Mouse (Mus musculus): Measurements from ENCODE around the gene Atp11a. TPM values are rescaled to one million over a fixed set of nuclear protein-coding genes. Genes with fewer than 3 reads are reported as not detected.
A peak's percentile ranks its signal among the peaks of the same experiment; 100 is the strongest.

Gene Atp11a
- total RNA-seq, 2 experiments from 2014 or later, result 77.9 to 88.4 TPM

DNA sequence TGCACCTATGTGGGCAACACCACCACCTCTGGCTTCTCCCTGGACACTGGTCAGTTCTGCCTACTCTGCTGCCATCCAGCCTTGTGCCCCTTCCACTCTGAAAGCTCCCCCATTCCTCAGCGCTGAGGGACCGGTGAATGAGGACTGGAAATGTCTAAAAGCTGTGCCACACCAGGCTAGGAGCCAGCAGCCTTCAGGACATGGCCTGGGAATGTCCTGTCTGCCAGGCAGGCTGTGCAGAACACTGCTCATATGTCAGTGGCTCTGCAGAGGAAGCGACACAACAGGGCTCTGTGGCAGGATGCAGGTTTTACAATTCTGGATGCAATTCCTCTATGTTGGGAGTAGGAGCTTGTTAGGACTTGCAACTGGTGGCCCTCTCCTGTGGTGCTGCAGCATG, 106.2 kb downstream of the Atp11a start:
- intact Hi-C loops (cut with DNase I), result no loop called here

DNA sequence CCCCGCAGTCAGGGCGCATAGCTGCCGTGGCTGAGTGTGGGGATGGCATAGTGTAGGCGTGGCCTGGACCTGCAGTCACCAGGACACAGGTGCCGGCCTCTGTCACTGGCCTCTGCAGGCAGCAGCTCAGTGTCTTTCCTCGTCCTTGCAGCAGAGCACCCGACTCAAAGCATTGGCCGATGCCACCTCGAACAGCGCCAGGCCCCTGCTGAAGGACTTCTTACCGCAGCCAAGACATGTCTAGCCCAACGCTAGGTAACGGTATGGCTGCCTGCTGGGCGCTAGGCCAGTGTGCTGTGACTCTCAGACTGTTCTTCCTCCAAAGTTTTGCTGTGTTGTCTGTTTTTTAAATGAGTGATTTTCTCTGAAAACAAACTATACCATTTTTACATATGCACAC, 106.8 kb downstream of the Atp11a start:
- DNase-seq, result no peak
- intact Hi-C loops (cut with DNase I), result no loop called here

More for the DNA sequence above, 106.2 kb downstream of the Atp11a start:
- DNase-seq, result no peak

DNA sequence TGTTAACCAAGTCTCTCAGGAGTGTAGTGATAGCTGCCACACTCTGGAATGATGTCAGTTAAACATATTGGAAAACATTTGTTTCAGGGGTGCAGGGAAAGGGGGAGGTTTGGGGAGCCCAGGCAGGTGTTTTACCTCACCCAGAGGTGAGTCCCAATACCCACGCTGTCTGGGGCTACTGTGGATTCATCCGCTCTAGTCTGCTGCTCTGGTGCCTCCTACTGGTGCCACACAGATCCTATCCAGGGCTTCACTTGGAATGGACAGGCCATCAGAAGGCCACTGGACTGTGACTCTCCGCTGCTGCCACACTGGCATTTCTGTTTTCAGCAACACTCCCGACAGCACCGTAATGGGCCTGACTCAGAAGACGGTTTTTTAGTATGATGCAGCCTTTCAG, 109.0 kb downstream of the Atp11a start:
- DNase-seq, result no peak
- intact Hi-C loops (cut with DNase I), result no loop called here

DNA sequence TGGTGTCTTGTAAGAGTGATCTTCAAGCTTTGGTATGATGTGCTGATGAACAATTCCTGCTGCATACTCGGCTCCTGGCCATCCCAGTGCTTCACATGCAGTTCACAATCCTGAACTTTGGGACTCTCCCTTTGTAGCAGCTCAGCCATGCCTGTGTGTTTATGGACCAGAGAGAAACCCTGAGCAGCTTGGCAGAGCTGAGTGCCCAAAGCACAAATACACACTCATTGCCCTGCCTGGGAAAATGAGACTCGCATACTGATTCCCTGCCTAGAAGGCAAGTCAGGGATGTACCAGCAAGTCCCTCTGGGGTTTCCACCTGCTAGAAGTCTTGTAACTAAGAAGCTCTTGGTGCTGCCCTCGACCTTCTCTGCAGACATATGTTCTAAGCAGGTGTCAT, 112.8 kb downstream of the Atp11a start:
- no peak for DNase-seq
- intact Hi-C loops (cut with DNase I), result no loop called here

DNA sequence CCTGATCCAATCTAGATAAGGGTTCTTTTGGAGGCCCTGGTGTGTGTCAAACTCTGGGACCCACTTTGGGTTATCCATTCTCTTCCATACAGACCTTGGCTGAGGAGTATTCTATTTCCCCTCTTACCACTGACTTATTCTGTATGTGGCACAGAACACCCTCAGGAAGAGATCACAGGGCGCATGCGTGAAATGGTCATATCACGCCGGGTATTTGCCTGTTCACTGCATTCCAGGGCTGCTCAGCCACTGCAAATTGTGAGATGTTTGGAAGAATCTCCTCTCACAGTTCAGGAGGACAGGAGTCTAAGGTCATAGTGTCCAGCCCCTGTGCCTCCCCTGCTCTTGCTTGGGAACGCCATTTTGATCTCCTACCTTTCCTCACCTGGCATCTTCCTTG, 113.8 kb downstream of the Atp11a start:
- no peak for DNase-seq
- intact Hi-C loops (cut with DNase I), result no loop called here

DNA sequence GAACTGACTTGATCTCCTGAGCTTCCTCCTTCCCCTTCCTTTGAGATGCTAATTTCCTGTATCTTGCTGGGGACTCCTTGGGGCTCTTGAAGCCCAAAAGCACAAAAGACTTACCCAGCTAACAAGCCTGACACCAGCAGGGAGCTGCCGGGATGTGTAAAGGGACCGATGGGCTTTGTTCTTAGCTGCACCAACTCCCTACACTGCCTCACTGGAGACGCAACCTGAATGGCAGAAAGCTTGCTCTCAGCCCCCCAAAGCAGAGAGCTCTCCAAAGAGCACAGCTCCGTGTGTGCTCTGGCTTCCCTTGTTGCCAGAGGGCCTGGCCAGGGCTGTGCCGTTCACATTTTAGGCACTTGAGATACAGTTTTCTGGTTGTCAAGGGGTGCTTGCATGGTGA, 114.6 kb downstream of the Atp11a start:
- intact Hi-C loops (cut with DNase I), result no loop called here
- DNase-seq, result no peak

DNA sequence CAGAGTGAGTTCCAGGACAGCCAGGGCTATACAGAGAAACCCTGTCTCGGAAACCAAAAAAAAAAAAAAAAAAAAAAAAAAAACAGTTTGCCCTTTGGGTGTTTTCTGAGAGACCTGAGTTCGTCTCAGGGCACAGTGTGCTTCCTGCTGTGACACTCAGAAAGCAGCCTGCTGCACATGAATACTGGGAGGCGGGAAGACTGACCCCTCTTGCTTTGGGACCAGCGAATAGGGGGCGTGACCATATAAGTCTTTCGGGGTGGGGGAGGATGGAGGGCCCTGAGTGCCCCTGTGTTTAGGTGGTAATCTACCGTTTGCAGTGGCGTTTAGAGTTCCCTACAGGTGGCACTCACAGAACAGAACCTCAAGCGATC, 116.2 kb downstream of the Atp11a start:
- intact Hi-C loops (cut with DNase I), result no loop called here
- no peak for DNase-seq

DNA sequence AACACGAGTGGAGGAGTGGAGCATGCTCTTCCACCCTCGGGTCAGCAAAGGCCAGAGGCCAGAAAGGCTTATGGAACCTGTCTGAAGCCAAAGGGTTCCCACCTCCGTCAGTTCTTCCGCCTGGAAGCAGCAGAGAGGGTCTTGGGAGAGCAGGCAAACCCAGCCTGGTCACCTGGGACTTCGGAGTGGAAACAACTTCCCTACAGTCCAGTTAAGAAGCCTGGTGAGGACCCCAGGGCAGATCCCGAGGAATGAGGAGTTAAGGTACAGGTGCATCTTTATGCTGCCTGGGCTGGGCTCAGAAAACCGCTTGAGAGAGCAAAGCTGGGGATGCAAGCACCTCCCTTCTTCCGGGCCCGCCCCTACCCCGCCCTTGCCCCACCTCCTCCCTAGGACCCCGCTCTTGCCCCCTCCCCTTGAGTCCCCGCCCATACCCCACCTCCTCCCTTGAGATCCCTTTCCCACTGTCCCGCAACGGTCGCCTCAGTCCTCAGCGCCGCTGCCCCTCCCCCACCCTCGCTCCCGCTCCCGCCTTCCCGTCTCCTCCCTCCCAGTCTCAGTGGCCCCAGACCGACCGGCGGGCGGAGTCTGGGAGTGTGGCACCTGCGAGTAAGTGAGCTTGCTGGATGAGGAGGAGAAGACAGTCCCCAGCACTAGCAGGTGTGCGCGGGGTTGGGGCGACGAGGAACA, 116.7 kb downstream of the Atp11a start, which contains the start of gene Mcf2l:
Mcf2l (plus strand) TSS at position 450 of the 690 bp plus-strand sequence.
- intact Hi-C loops (cut with DNase I), result no loop called here
- peak; percentile 34 to 36 for DNase-seq

DNA sequence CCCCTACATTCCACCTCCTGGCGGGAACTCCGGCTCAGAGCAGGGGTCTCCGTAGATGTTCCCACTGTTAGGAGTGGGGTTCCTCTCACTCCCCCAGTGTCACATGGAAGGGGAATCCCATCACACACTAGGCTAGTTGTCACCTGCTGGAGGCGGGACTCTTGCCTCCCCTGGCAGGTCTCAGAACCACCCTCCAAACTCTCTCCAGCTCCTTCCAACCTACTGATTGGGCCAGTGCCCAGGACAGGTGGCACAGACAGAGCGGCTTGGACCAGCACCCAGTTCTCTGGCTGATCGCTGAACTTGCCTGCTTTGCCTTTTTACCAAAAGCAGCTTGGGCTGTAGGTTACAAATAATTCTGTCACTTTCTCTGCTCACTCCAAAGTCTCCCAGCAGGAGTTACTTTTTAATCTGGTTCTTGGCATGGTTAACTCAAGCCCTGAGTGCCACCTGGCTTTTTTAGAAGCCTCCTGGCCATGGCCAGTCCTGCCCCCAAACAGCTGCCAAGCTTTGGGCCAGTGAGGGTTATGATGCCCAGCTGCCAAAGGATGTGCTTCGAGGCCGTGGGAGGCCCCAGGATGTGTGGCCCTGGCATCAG, 117.5 kb downstream of the Atp11a start:
- no peak for DNase-seq
- intact Hi-C loops (cut with DNase I), result no loop called here

DNA sequence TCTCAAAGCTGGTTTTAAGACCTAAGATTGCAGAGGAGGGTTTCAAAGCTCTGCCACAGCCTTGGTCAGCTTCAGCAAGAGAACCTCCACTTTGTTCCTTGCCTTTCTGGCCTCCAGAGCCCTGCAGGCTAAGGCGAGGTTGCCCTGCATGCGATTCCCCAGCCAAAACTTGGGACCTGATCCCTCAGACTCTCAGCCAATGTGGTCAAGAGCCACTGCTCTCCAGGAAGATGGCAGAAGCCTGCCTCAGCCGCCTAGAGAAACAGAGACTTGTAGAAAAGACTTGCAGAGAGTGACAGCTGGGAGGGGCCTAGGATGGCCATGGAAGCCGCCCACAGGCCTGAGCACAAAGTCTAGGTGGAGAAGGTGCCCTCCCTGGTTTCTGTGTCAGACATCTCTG, 118.2 kb downstream of the Atp11a start:
- intact Hi-C loops (cut with DNase I), result no loop called here
- no peak for DNase-seq

DNA sequence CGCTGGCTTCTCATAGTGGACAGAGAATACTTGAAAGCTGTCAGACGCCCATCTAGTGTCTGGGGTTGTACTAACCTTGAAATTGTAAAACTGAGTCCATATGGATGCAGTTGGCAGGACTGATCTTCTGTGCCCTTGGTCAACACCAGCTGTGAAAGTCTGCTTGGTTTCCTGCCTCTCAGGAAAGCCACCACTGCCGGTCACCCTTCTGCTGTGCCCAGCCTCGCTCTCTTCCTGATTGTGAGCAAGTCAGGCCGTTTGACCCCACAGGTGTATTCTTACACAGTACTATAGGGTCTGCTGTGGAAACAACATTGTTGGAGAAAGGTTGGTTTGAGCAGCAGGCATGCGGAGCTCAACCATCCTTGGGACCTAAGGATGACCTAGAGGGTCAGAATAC, 120.3 kb downstream of the Atp11a start:
- DNase-seq, result no peak
- intact Hi-C loops (cut with DNase I), result no loop called here

DNA sequence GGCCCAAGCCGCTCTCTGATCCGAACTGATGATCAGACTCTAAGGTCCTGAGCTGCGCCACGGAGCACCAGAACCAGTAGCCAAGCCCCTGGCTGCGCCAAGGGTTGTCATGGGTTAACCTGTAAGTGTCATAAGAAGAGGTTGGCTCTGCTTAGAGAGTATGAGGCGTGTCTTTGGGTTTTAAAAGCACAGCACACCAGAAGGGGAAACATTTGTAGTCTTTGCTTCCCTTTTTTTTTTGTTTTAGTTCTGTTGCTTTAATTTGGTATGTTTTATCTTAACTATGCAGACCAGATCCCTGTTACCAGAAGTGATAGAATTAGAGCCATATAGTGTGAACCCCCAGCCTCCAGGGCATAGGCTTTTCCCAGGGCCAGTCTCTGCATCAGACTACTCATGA, 123.3 kb downstream of the Atp11a start:
- intact Hi-C loops (cut with DNase I), result no loop called here
- no peak for DNase-seq

DNA sequence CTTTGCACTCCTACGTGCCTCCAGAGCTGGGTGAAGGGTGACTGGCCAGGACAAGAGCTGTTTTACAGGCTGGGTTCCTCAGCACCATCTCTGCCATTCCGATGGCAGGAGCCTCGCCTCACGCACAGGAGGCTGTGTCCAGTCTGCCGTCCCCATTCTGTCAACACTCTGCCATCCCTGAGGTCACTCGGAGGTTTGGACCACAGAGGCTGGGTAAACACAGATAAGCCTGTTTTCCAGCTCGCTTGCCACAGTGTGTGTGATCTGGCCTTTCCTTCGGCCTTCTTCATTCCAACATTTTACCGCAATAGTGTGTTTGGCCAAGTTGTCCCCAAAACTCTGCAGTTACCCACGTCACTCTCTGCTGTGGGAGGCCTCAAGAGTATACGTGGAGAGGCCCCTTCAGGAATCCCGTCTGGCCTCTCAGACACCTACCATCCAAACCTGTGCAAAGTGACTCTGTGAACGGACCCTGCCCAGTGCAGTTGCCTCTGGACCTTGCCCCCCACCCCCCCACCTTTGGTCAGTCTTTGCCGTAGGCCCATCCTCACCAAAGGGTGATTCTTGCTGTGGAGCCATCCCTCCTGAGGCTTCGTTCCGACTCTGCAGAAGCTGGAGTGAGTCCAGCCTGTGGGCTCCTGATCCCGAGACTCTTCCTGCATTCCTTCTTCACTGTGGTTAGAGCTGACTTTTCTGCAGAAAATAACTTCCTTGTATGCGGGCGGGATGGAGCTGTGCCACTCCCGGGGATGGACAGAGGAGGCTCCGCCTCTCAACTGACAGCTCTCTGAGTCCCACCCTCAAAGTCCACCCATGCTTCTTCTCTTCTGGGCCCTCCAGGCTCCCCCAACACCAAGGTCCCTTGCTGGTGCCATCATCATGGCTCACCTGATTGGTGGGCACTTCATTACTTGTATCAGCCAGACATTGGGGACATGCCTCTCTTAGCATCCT, 126.5 kb downstream of the Atp11a start:
- DNase-seq, result no peak
- intact Hi-C loops (cut with DNase I), result no loop called here

DNA sequence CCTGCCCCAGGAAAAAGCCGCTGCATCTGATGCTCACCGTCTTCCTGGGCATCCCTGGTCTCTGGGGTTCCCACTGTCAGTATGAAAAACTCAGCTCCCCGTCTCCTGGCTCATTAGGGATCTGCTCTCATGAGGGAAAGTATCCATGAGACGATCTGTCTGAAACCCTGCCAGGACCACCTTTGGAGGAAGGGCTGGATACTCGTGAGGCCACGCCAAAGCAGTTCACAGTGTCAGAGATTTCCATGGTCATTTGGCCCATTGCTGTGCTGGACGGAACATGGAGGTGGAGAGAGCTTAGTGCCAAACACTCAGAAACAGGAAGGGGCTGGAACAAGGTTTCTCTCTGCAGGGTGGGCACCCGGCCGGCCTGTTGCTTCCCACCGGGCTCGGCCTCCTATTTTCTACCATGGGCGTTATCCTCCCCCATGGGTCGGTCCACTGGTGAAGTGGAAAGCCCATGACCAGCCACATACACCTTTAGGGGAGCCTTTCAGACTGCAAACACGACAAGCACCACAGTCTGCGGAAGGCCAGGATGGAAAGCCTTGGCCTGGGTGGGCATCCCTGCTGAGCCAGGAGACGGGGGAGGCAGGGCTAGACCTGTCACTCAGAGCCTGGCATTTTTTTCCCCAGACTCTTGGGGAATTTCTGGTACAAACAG, 131.1 kb downstream of the Atp11a start:
- no peak for DNase-seq
- intact Hi-C loops (cut with DNase I), result no loop called here

DNA sequence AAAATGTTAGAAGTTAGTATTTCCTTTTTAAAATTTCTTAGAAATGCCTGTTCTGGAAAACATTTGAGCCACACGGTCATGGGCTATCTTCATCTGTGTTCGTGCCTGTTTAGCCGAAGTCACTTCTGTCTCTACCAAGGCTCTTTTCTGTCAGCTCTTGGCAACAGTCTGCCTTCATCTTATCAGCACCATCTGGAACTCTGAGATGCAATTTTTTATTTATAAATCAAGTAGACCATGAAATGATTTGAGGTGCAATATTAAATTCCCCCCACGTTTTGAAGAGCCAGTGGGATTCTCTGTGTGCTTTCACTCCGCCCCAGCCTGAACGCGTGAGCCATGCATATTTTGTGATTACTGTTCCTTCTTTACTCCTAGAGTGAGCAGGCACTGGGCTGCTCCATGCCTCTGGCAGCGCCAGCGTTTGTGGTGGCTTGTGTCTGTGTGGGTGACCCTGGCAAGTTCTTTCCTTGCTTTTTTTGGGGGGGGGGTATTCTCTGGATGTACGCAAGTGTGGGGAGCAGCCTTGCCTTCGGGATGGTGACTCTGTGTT, 132.3 kb downstream of the Atp11a start:
- no peak for DNase-seq
- intact Hi-C loops (cut with DNase I), result no loop called here

DNA sequence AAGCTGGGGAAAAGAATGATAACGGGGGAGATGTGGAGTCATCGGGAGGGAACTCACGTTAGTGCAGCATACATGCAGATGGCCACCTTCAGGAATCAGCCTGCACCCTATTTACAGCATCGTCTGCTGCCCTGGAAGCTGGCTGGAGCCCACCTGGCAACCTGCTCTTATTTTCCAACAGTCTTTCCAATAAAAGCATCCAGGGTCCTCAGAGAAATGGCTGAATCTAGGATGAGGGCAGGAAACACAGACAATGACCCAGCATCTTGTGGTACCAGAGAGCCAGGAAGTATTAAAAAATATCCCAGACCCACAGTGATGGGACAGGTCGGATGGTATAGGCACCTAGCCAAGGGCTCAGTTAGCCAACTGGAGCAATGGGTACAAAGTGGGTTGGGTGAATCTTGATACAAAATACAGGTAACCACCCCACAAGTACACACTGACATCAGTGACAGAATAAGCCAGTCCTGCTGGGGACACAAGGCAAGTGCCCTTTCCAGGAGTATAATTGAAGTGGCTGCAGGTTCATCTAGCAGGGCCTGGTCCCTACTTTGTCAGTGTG, 136.2 kb downstream of the Atp11a start:
- intact Hi-C loops (cut with DNase I), result no loop called here

DNA sequence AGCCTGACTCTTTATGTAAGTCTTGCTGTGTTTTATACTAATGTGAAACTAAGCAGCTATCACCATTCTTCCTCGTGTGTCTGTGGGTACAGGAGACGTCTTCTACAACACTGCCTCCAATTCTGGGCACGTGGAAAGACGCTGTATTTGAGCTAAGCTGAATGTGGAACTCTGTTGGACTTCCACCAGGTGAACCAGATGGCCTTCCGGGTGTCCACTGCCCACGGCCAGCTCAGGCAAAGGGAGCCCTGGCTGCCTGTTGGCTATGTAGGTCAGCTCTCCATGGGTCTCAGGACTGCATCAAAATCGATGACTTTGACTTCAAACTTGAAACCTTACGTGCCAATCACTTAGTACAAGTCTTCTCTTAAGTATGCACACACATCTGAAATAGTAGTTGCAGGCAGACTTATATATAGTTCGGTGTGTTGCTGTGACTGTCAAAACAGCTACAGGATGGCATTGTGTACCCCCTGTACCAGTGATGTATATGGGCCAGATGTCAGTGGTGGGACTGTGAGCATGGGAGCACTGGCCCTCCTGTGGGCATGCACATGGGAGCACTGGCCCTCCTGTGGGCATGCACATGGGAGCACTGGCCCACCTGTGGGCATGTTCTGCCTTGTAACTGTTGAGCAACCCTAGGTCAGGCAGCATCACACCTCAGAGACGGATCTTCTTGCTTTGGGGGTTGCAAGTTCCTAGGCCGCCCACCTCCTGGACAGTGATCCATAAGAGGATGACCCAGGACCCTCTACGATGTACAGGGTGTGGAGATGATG, 137.2 kb downstream of the Atp11a start:
- intact Hi-C loops (cut with DNase I), result no loop called here

More for the DNA sequence above, 136.2 kb downstream of the Atp11a start:
- DNase-seq, result no peak

DNA sequence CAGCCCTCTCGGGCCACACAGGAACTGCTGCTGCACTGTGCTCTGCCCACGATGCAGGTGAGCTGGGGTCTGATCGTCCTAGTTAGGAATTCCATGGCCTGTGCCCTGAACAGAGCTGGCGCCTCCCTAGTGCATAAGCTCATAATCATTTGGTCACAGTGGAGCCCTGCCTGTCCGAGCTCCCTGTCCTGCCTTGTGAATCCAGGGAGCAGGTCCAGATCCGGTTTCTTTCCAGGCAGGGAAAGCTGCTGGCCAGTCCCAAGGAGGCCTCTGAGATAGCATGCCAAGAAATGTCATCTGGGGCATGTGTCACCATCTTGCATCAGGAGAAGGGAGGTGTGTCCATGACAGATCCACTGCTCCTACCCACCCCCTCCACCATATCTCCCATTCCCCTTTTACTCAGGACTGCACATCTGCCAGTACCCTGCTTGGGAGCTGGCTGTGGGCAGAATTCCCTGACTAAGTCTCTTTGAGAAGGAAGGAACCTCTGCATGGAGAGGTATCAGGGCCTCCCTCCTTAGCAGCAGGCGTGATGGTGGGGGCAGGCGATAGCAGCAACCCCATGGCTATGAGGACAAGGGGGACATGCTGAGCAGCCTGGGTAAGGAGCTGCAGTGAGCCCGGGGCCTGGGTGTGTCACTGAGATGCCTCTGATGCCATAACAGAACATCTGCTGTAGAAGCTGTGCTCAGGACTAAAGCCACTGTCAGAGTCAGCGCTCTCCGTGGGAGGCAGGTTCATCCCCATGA, 138.1 kb downstream of the Atp11a start:
- DNase-seq, result no peak
- intact Hi-C loops (cut with DNase I), result loop anchor here (5.0 kb wide), 3 partner anchors 82 to 212 kb away; partner anchors contain the start of genes Cul4a and Pcid2

More for the DNA sequence above, 137.2 kb downstream of the Atp11a start:
- no peak for DNase-seq

Data from heart, postnatal 36 days (tissue).